Comparison of ENCODE assay signal across 19 mouse cellular contexts in genomic region chr19:48908236-48908635, GRCm38 (mm10).
DNase-seq lines count a peak whose midpoint lies in the region; ATAC-seq and TF ChIP-seq lines count a peak whose summit lies in the region.
"Had no signal": no experiment of that assay in that cellular context is flagged by ENCODE, and none has a peak within 500 bp of the region (broad histone marks: within the 10 kb centered on the region; RNA-seq: fewer than 3 reads in every experiment).

No protein-coding gene starts in this region.

- no peaks in the 10 kb centered on the region for H3K27me3 ChIP-seq in forebrain, embryonic 14.5 days (replicated peaks; ENCODE audit: control insufficient read depth, insufficient read depth, low read length)
- no peaks in the 10 kb centered on the region for H3K27me3 ChIP-seq in forebrain, embryonic 10.5 days (ENCODE audit: poor library complexity, severe bottlenecking)
- H3K27me3 ChIP-seq in forebrain, embryonic 16.5 days (replicated peaks; ENCODE audit: control insufficient read depth, insufficient read depth, low read length): no peaks in the 10 kb centered on the region
- H3K27me3 ChIP-seq in forebrain, postnatal 0 days (ENCODE audit: insufficient read depth, low read length): no peaks in the 10 kb centered on the region
- H3K27me3 ChIP-seq in neural tube, embryonic 15.5 days (replicated peaks): no peaks in the 10 kb centered on the region
- H3K27me3 ChIP-seq: embryonic facial prominence, embryonic 13.5 days; embryonic facial prominence, embryonic 15.5 days had no signal

- no peak overlapping the region for H3K9ac ChIP-seq in forebrain, embryonic 14.5 days (ENCODE audit: low read length)
- no peak overlapping the region for H3K9ac ChIP-seq in forebrain, embryonic 16.5 days (replicated peaks; ENCODE audit: low read depth, low read length)
- no peak overlapping the region for H3K9ac ChIP-seq in forebrain, postnatal 0 days
- no peak overlapping the region for H3K9ac ChIP-seq in neural tube, embryonic 15.5 days (replicated peaks)
- H3K9ac ChIP-seq: embryonic facial prominence, embryonic 13.5 days; embryonic facial prominence, embryonic 15.5 days had no signal

- H3K4me2 ChIP-seq in forebrain, embryonic 14.5 days (ENCODE audit: low read length): no peak overlapping the region
- no peak overlapping the region for H3K4me2 ChIP-seq in forebrain, embryonic 16.5 days (ENCODE audit: low read length)
- no peak overlapping the region for H3K4me2 ChIP-seq in forebrain, postnatal 0 days (ENCODE audit: low read depth)
- H3K4me2 ChIP-seq in neural tube, embryonic 15.5 days: no peak overlapping the region
- H3K4me2 ChIP-seq: embryonic facial prominence, embryonic 13.5 days; embryonic facial prominence, embryonic 15.5 days had no signal

- no peaks in the 10 kb centered on the region for H3K36me3 ChIP-seq in forebrain, embryonic 14.5 days (ENCODE audit: control insufficient read depth, insufficient read depth, low read length)
- no peaks in the 10 kb centered on the region for H3K36me3 ChIP-seq in forebrain, embryonic 10.5 days (replicated peaks)
- no peaks in the 10 kb centered on the region for H3K36me3 ChIP-seq in forebrain, embryonic 16.5 days (ENCODE audit: control insufficient read depth, insufficient read depth)
- no peaks in the 10 kb centered on the region for H3K36me3 ChIP-seq in forebrain, postnatal 0 days (ENCODE audit: insufficient read depth)
- H3K36me3 ChIP-seq in neural tube, embryonic 15.5 days: no peaks in the 10 kb centered on the region
- H3K36me3 ChIP-seq: embryonic facial prominence, embryonic 13.5 days; embryonic facial prominence, embryonic 15.5 days had no signal

- no peak overlapping the region for H3K27ac ChIP-seq in forebrain, embryonic 14.5 days (ENCODE audit: low read depth, low read length)
- H3K27ac ChIP-seq in forebrain, embryonic 10.5 days: no peak overlapping the region
- no peak overlapping the region for H3K27ac ChIP-seq in forebrain, embryonic 16.5 days (ENCODE audit: low read length)
- H3K27ac ChIP-seq in forebrain, postnatal 0 days (ENCODE audit: low read depth, low read length): no peak overlapping the region
- H3K27ac ChIP-seq in neural tube, embryonic 15.5 days (replicated peaks): no peak overlapping the region
- H3K27ac ChIP-seq: embryonic facial prominence, embryonic 13.5 days; embryonic facial prominence, embryonic 15.5 days had no signal

- TF ChIP-seq CTCF in forebrain, postnatal 0 days (IDR thresholded peaks at IDR 0.05; ENCODE audit: low read depth): no peak
- TF ChIP-seq CTCF in brain, embryonic 14.5 days (IDR thresholded peaks at IDR 0.05; ENCODE audit: borderline replicate concordance, extremely low read depth, insufficient read depth, insufficient read length): no peak

- H3K9me3 ChIP-seq in forebrain, embryonic 14.5 days (replicated peaks; ENCODE audit: control insufficient read depth, low read length): no peaks in the 10 kb centered on the region
- no peaks in the 10 kb centered on the region for H3K9me3 ChIP-seq in forebrain, embryonic 10.5 days
- no peaks in the 10 kb centered on the region for H3K9me3 ChIP-seq in forebrain, embryonic 16.5 days (ENCODE audit: control insufficient read depth, low read length)
- no peaks in the 10 kb centered on the region for H3K9me3 ChIP-seq in forebrain, postnatal 0 days (ENCODE audit: low read length)
- no peaks in the 10 kb centered on the region for H3K9me3 ChIP-seq in neural tube, embryonic 15.5 days (replicated peaks)
- H3K9me3 ChIP-seq: embryonic facial prominence, embryonic 13.5 days; embryonic facial prominence, embryonic 15.5 days had no signal

- peak; percentile 44; the same call in 1 of the 2 replicates for ATAC-seq in forebrain, embryonic 14.5 days
- peak; percentile 70; the same call in 1 of the 2 replicates for ATAC-seq in forebrain, embryonic 16.5 days
- ATAC-seq in forebrain, postnatal 0 days: no peak
- no peak for ATAC-seq in neural tube, embryonic 15.5 days (ENCODE audit: low FRiP score)

- peak; percentile 43 for DNase-seq in forebrain, embryonic 14.5 days (ENCODE audit: low spot score)
- no peak for DNase-seq in forebrain, embryonic 10.5 days (ENCODE audit: extremely low spot score, low spot score)
- no peak for DNase-seq in forebrain, postnatal 0 days
- peak; percentile 59 for DNase-seq in brain, embryonic 14.5 days (ENCODE audit: low read depth)
- DNase-seq: adrenal gland, adult 2 months; adrenal gland, postnatal 10 days; adrenal gland, postnatal 25 days; cerebellum, adult 11 months; cerebellum, adult 18-20 months; cerebellum, adult 8-10 months; cerebellum, adult 9-11 months; cerebellum, postnatal 14 days; cerebellum, postnatal 36 days; embryo, embryonic 11 days had no signal

- no peak overlapping the region for H3K4me3 ChIP-seq in forebrain, embryonic 14.5 days (ENCODE audit: low read depth, low read length)
- no peak overlapping the region for H3K4me3 ChIP-seq in forebrain, embryonic 10.5 days
- H3K4me3 ChIP-seq in forebrain, embryonic 16.5 days (replicated peaks; ENCODE audit: low read length): no peak overlapping the region
- H3K4me3 ChIP-seq in forebrain, postnatal 0 days (ENCODE audit: low read depth, low read length): no peak overlapping the region
- H3K4me3 ChIP-seq in neural tube, embryonic 15.5 days (replicated peaks): no peak overlapping the region
- H3K4me3 ChIP-seq: embryonic facial prominence, embryonic 13.5 days; embryonic facial prominence, embryonic 15.5 days; erythroblast, embryonic 14.5 days had no signal

- no peak for TF ChIP-seq POLR2A in brain, embryonic 14.5 days (IDR thresholded peaks at IDR 0.05; ENCODE audit: borderline replicate concordance, extremely low read depth, insufficient read depth, insufficient read length, poor library complexity, severe bottlenecking)

- no peaks in the 10 kb centered on the region for H3K4me1 ChIP-seq in forebrain, embryonic 14.5 days (ENCODE audit: control insufficient read depth, insufficient read depth, low read length)
- no peaks in the 10 kb centered on the region for H3K4me1 ChIP-seq in forebrain, embryonic 10.5 days
- H3K4me1 ChIP-seq in forebrain, embryonic 16.5 days (replicated peaks; ENCODE audit: control insufficient read depth, insufficient read depth, low read length): no peaks in the 10 kb centered on the region
- H3K4me1 ChIP-seq in forebrain, postnatal 0 days (ENCODE audit: insufficient read depth): no peaks in the 10 kb centered on the region
- H3K4me1 ChIP-seq in neural tube, embryonic 15.5 days: no peaks in the 10 kb centered on the region
- H3K4me1 ChIP-seq: embryonic facial prominence, embryonic 13.5 days; embryonic facial prominence, embryonic 15.5 days had no signal

Comparison
In these comparisons a context has a peak if more than half of its experiments do, and no peak if none do; other contexts are left out.
1. ATAC-seq: peak in forebrain, embryonic 14.5 days (single experiment) and forebrain, embryonic 16.5 days (single experiment); none in forebrain, postnatal 0 days (single experiment) and neural tube, embryonic 15.5 days (single experiment).
2. DNase-seq: peak in forebrain, embryonic 14.5 days (single experiment) and brain, embryonic 14.5 days (single experiment); none in forebrain, embryonic 10.5 days (single experiment) and forebrain, postnatal 0 days (single experiment).